Mouse (Mus musculus) 416B (cell line): ENCODE measurements around the gene Sstr5.

Experiments used
- DNase-seq: peaks from one replicate; pipeline ENCODE4 v3.0.0; 2011; ENCODE audit warnings: low read depth

Gene Sstr5

GRCm38 (mm10) chr17:25474330-25475077 is 22.6 kb downstream of the Sstr5 start:
- DNase-seq = peak; percentile 12

- DNase-seq = no peak
Observed at GRCm38 (mm10) chr17:25472044-25472443, 25.0 kb downstream of the Sstr5 start.

GRCm38 (mm10) chr17:25471418-25471817 is 25.7 kb downstream of the Sstr5 start:
- no peak for DNase-seq

- peak; percentile 48 for DNase-seq
Observed at GRCm38 (mm10) chr17:25469798-25470197, 27.3 kb downstream of the Sstr5 start.

GRCm38 (mm10) chr17:25468301-25468700 is 28.8 kb downstream of the Sstr5 start:
- DNase-seq = no peak

- DNase-seq = no peak
Observed at GRCm38 (mm10) chr17:25467781-25468180, 29.3 kb downstream of the Sstr5 start.

- no peak for DNase-seq
Observed at GRCm38 (mm10) chr17:25466257-25466656, 30.8 kb downstream of the Sstr5 start.

GRCm38 (mm10) chr17:25464091-25464490 is 33.0 kb downstream of the Sstr5 start:
- no peak for DNase-seq

- DNase-seq = no peak
Observed at GRCm38 (mm10) chr17:25463326-25463945, 33.7 kb downstream of the Sstr5 start.

- DNase-seq = no peak
Observed at GRCm38 (mm10) chr17:25462236-25462875, 34.7 kb downstream of the Sstr5 start.

- no peak for DNase-seq
Observed at GRCm38 (mm10) chr17:25456540-25456939, 40.5 kb downstream of the Sstr5 start.

GRCm38 (mm10) chr17:25454272-25454671 is 42.8 kb downstream of the Sstr5 start, which contains the start of gene Tekt4:
Gene Tekt4, plus strand, starts transcription at chr17:25454615.
- no peak for DNase-seq

GRCm38 (mm10) chr17:25452246-25452965 is 44.7 kb downstream of the Sstr5 start:
- no peak for DNase-seq

- DNase-seq = no peak
Observed at GRCm38 (mm10) chr17:25450329-25450728, 46.8 kb downstream of the Sstr5 start.

GRCm38 (mm10) chr17:25447865-25448264 is 49.2 kb downstream of the Sstr5 start:
- no peak for DNase-seq

- DNase-seq = no peak
Observed at GRCm38 (mm10) chr17:25445841-25446240, 51.2 kb downstream of the Sstr5 start.

- no peak for DNase-seq
Observed at GRCm38 (mm10) chr17:25445074-25445473, 52.0 kb downstream of the Sstr5 start.

GRCm38 (mm10) chr17:25442889-25443288 is 54.2 kb downstream of the Sstr5 start:
- no peak for DNase-seq

GRCm38 (mm10) chr17:25441417-25441816 is 55.7 kb downstream of the Sstr5 start:
- no peak for DNase-seq
